Mouse (Mus musculus) kidney, embryonic 16.5 days (tissue): ENCODE results near the gene Sptbn1. TPM values are rescaled to one million over a fixed set of nuclear protein-coding genes. Genes with fewer than 3 reads are reported as not detected.

Experiments
- ATAC-seq: fragments of 200-750 bp; cut with Nextera tagmentation; 2 replicates; pipeline ENCODE4 v1.8.0; 2017; ENCODE audit warnings: moderate TSS enrichment; ENCODE audit not compliant: low FRiP score, low TSS enrichment
- H3K27ac ChIP-seq: fragments of 300-500 bp; sonication (generic); 2 replicates; pipeline ENCODE4 v1.5.1; 2014; ENCODE audit warnings: low read length
- H3K27me3 ChIP-seq: fragments of 300-500 bp; sonication (generic); 2 replicates; pipeline ENCODE4 v1.6.1; 2014; ENCODE audit warnings: low read length, control low read depth, mixed read lengths; ENCODE audit not compliant: insufficient read depth
- H3K36me3 ChIP-seq: fragments of 300-500 bp; sonication (generic); 2 replicates; pipeline ENCODE4 v1.6.1; 2014; ENCODE audit warnings: low read length, control low read depth, mixed read lengths; ENCODE audit not compliant: insufficient read depth
- H3K4me1 ChIP-seq: fragments of 300-500 bp; sonication (generic); 2 replicates; pipeline ENCODE4 v1.6.1; 2014; ENCODE audit warnings: low read length, control low read depth, mixed read lengths; ENCODE audit not compliant: insufficient read depth
- H3K4me2 ChIP-seq: fragments of 300-500 bp; sonication (generic); replicated peaks from 2 replicates; pipeline ENCODE4 v1.6.1; 2014; ENCODE audit warnings: low read depth, low read length
- H3K4me3 ChIP-seq: fragments of 300-500 bp; sonication (generic); 2 replicates; pipeline ENCODE4 v1.5.1; 2014; ENCODE audit warnings: mild to moderate bottlenecking, low read length
- H3K9ac ChIP-seq: fragments of 300-500 bp; sonication (generic); replicated peaks from 2 replicates; pipeline ENCODE4 v1.6.1; 2014; ENCODE audit warnings: low read length
- H3K9me3 ChIP-seq: fragments of 300-500 bp; sonication (generic); 2 replicates; pipeline ENCODE4 v1.6.1; 2016; ENCODE audit warnings: low read length, control low read depth
- WGBS: fragments of 180-500 bp; shearing (Covaris S2); extraction: QIAGEN DNeasy Blood & Tissue Kit; methylation state at CpG from one replicate; pipeline ENCODE4 v1.1.7; 2014; 5-methylcytosine and 5-hydroxymethylcytosine counted together
- polyA plus RNA-seq: library from polyadenylated mRNA; unstranded; fragments of >200 nt; fragmentation: Nextera tagmentation; extraction: Ambion mirVana; gene quantifications from 2 replicates; pipeline ENCODE4 v1.2.1, GENCODE M21; 2015

Gene Sptbn1
- polyA plus RNA-seq, 1 experiment from 2014 or later: 119 TPM

DNA sequence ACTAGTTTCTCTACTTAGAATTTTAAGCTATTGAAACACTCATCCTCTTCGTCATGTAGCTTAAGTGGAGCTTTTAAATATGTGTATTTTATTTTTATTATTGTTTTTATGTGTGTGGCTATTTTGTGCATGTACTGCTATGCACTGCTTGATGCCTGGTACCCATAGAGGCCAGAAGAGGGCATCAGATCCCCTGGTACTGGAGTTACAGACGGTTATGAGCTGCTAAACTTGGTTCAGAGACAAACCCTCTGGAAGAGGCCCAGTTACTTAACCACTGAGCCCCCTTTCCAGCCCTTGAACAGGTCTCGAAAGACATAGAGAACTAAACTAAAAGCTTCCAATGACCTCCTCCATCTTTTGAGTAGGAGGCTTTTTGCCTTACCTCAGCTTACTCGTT, 30.0 kb downstream of the Sptbn1 start:
- no peak overlapping the region for H3K4me3 ChIP-seq
- no peak overlapping the region for H3K9ac ChIP-seq
- peaks cover 2% of the 10 kb centered on the region; the same call in 1 of the 2 replicates for H3K4me1 ChIP-seq
- no peaks in the 10 kb centered on the region for H3K27me3 ChIP-seq
- no peak overlapping the region for H3K27ac ChIP-seq
- no peaks in the 10 kb centered on the region for H3K9me3 ChIP-seq
- H3K36me3 ChIP-seq: peaks cover 6% of the 10 kb centered on the region; the same call in 1 of the 2 replicates
- H3K4me2 ChIP-seq: no peak overlapping the region
- ATAC-seq: 0 out of 2 replicates have a peak, but pooled peaks have one; percentile 46
- 75% methylated on average over 4 of the region's 4 CpGs for WGBS

DNA sequence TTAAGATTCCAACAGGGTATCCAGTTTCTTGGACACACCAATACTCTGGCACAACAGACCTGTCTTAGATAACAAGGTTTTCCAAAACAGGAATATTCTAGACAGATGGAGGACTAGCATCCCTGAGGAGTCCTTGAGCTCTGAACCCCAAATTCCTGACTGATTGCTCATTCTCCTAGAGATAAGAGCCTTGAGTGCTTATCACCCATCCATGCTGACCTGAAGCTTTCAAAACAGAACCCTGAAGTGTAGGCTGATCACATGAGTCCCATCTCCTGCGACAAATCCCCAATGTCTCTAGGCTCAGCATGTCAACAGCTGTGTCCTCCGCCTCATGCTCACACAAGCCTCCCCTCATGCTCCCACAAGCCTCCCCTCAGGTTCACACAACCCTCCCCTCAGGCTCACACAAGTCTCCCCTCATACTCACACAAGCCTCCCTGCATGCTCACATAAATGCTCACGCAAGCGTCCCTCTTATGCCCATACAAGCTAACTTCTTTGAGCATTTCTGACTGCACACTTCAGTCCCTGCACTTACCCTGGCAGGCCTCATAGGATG, 31.2 kb downstream of the Sptbn1 start:
- H3K9me3 ChIP-seq: no peaks in the 10 kb centered on the region
- no peak for ATAC-seq
- H3K4me1 ChIP-seq: peaks cover 4% of the 10 kb centered on the region
- peaks cover 6% of the 10 kb centered on the region; the same call in 1 of the 2 replicates for H3K36me3 ChIP-seq
- no peak overlapping the region for H3K9ac ChIP-seq
- H3K27me3 ChIP-seq: no peaks in the 10 kb centered on the region
- H3K4me3 ChIP-seq: no peak overlapping the region
- WGBS: 89% methylated on average over 4 of the region's 4 CpGs
- H3K27ac ChIP-seq: no peak overlapping the region
- H3K4me2 ChIP-seq: no peak overlapping the region

DNA sequence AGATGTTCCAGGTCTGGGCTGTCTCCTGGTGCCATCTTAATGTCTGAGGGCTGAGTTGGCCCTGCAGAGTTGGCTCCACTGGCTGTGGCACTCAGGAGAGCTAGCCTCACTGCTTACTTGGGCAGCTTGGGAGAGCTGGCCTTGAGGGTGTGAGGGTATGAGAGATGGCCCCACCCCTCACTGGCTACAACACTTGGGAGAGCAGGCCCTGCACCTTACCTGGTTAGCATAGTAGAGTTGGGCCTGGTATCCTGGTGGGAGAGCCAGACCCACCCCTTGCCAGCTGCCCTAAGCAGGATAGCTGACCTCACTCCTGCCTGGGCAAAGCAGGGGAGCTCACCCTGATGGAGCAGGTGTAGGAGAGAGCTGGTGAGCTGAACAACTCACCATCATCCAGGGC, 32.3 kb downstream of the Sptbn1 start:
- Histone ChIP-seq H3K27ac (no peak overlapping the region), H3K4me1 (peaks cover 15% of the 10 kb centered on the region), H3K27me3 (no peaks in the 10 kb centered on the region), H3K36me3 (peaks cover 6% of the 10 kb centered on the region; the same call in 1 of the 2 replicates), H3K9me3 (no peaks in the 10 kb centered on the region), H3K4me2 (no peak overlapping the region), H3K4me3 (no peak overlapping the region), H3K9ac (no peak overlapping the region)
- peak; percentile 49; the same call in 1 of the 2 replicates for ATAC-seq

DNA sequence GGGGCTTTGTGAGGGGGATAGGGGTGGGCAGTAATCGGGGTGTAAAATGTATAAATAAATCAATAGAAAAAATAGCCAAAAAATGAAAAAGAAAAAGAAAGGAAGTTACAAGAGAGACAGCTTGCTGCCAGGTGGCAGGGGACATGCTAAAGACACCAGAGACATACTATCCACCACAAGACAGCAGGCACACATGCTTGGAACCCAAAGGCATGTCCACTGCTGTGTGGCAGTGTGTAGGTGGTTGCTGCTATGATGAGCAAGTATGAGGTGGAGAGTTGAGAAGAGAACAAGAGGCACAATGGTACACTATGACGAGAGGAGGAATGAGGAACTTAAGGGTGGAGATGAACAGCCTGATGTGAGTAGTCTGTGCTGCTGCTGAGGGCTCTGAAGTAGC, 32.8 kb downstream of the Sptbn1 start:
- Histone ChIP-seq H3K4me3 (no peak overlapping the region), H3K27ac (no peak overlapping the region), H3K9me3 (no peaks in the 10 kb centered on the region), H3K36me3 (peaks cover 6% of the 10 kb centered on the region; the same call in 1 of the 2 replicates), H3K4me1 (peaks cover 19% of the 10 kb centered on the region), H3K4me2 (no peak overlapping the region), H3K27me3 (no peaks in the 10 kb centered on the region), H3K9ac (no peak overlapping the region)
- WGBS: 97% methylated on average over 2 of the region's 2 CpGs
- no peak for ATAC-seq

DNA sequence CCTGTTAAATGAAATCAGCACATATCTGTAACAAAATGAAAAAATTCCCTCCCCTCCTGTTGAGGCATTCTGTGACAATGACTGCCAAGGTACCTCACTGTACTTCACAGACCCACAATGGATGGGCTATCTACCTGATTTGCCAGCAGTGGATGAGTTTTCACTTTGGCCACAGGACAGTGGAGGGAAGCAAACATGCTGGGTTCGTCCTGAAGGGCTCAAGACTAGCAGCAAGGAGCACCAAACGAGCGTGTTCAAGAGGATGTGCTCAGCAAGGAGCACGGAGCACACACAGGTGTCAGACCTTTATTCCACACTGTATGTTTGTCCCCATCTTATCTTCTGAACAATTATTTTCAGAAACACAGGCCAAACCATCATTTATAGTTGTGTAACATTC, 34.0 kb downstream of the Sptbn1 start:
- no peak for ATAC-seq
- Histone ChIP-seq H3K9me3 (no peaks in the 10 kb centered on the region), H3K4me1 (peaks cover 21% of the 10 kb centered on the region), H3K27ac (no peak overlapping the region), H3K4me3 (no peak overlapping the region), H3K9ac (no peak overlapping the region), H3K27me3 (no peaks in the 10 kb centered on the region), H3K36me3 (peaks cover 6% of the 10 kb centered on the region; the same call in 1 of the 2 replicates), H3K4me2 (no peak overlapping the region)
- WGBS: 91% methylated on average over 4 of the region's 4 CpGs

DNA sequence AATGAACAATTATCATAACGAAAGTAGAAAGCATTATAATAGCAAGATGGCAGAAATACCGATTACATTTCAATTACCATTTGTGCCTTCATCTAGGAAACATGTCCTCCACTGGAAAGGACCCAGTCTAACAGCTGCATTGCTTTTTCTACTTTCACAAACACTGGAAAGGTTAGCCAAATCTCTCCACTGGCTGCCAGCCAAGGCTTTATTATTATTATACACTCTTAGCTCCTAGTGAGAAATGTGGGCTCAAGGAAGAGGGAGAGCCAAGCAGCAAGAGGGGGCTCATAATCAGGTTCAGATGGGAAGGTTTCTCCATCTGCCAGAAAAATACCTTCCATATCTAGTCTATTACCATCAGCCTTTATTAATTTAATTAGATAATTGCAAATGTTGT, 35.9 kb downstream of the Sptbn1 start:
- no peaks in the 10 kb centered on the region for H3K27me3 ChIP-seq
- peaks cover 6% of the 10 kb centered on the region; the same call in 1 of the 2 replicates for H3K36me3 ChIP-seq
- no peaks in the 10 kb centered on the region for H3K9me3 ChIP-seq
- H3K4me2 ChIP-seq: no peak overlapping the region
- H3K4me3 ChIP-seq: no peak overlapping the region
- no peak for ATAC-seq
- H3K4me1 ChIP-seq: peaks cover 21% of the 10 kb centered on the region
- no peak overlapping the region for H3K27ac ChIP-seq
- no peak overlapping the region for H3K9ac ChIP-seq
- 65% methylated on average over 2 of the region's 2 CpGs for WGBS

DNA sequence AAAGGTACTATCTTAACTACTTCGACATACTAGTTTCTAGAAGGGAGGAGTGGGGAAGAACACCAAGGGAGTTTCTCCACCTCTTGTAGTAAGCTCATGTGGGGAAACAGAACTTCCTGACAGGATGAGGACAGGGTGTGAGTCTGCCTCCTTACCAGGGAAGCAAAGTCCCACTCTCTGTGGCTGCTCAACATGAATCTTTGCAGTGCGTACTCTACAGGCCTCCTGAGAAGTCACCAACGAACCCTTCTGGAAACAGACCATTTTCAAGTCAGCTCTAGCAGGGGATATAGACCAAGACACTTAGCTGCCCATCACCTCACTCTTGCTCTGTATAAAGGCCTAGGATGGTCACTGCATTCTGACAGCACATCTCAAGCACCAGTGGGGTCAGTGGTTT, 36.6 kb downstream of the Sptbn1 start:
- Histone ChIP-seq H3K4me1 (peaks cover 21% of the 10 kb centered on the region), H3K27ac (peak overlapping the region; percentile 91; the same call in 1 of the 2 replicates), H3K4me2 (no peak overlapping the region), H3K9ac (no peak overlapping the region), H3K9me3 (no peaks in the 10 kb centered on the region), H3K36me3 (peaks cover 6% of the 10 kb centered on the region; the same call in 1 of the 2 replicates), H3K4me3 (no peak overlapping the region), H3K27me3 (no peaks in the 10 kb centered on the region)
- 80% methylated on average over 3 of the region's 3 CpGs for WGBS
- no peak for ATAC-seq

DNA sequence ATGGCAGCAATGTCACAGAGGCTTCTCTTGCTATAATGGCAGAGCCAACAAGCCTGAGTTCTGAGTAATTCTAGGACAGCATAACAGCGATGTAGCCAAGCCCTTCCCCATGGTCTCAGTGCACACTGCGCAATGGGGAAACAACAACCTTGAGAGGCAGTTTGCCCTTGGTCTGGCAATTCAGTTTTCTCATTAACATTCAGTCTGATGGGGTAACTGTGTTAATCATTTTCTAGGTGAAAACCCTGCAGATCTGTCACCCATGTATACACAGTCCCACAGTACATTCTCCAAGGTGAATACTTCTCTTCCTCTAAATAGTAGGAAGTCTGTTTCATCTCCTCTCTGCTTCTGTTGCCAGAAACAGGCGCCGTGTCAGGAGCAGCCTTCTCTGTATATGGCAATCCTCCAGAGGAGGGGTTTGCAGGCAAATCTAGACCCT, 37.6 kb downstream of the Sptbn1 start:
- H3K9me3 ChIP-seq: no peaks in the 10 kb centered on the region
- WGBS: 53% methylated on average over 4 of the region's 4 CpGs

DNA sequence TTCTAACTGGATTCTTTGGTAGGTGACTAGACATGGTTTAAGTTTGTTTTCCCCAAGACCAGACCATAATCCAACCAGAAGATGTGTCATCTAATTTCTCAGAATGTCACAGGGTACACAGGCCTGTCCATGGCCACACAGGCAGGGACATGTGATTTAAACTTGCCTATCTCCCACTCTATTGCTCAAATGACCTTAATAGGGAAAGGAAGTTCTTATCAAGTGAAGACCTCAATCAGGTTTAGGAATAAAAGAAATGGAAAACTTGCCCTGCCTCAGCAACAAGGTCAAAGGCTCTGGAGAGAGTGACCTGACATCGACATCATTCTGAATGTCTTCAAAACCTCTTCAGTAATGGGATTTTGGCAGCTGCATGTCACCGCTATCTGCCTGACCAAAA, 41.2 kb downstream of the Sptbn1 start:
- Histone ChIP-seq H3K9me3 (no peaks in the 10 kb centered on the region), H3K4me2 (no peak overlapping the region), H3K4me1 (peaks cover 33% of the 10 kb centered on the region), H3K27me3 (no peaks in the 10 kb centered on the region), H3K27ac (no peak overlapping the region), H3K36me3 (no peaks in the 10 kb centered on the region), H3K9ac (no peak overlapping the region), H3K4me3 (no peak overlapping the region)
- no peak for ATAC-seq
- 88% methylated on average over 2 of the region's 2 CpGs for WGBS

More for the DNA sequence above, 37.6 kb downstream of the Sptbn1 start:
- Histone ChIP-seq H3K4me1 (peaks cover 27% of the 10 kb centered on the region), H3K27ac (peak overlapping the region; percentile 91), H3K4me3 (no peak overlapping the region), H3K36me3 (no peaks in the 10 kb centered on the region), H3K4me2 (0 out of 2 replicates have a peak overlapping the region, but pooled peaks have one; percentile 10), H3K9ac (0 out of 2 replicates have a peak overlapping the region, but pooled peaks have one; percentile 41), H3K27me3 (no peaks in the 10 kb centered on the region)
- ATAC-seq: peak; percentile 93

DNA sequence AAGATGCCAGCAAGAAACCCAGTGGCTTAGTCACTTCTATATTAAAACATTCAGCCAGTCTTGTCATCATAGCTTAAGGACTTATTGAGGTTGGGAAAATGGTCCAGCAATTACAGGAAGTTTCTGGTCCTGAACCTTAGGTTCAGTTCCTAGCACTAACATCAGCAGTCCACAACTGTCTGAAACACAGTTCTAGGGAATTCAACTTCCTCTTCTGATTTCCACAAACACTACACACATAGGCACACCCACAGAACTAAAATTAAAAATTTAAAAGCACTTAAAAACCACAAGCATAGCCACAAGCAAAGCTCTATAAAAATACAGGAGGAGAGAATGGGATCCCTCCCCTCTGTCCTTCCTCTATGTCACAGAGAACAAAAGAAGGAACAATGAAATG, 43.4 kb downstream of the Sptbn1 start:
- no peak for ATAC-seq
- no peaks in the 10 kb centered on the region for H3K9me3 ChIP-seq
- H3K27me3 ChIP-seq: no peaks in the 10 kb centered on the region
- H3K36me3 ChIP-seq: 0 out of 2 replicates have a peak, but pooled peaks cover 3% of the 10 kb centered on the region
- H3K4me1 ChIP-seq: peaks cover 15% of the 10 kb centered on the region
- no peak overlapping the region for H3K27ac ChIP-seq
- H3K4me3 ChIP-seq: no peak overlapping the region
- H3K4me2 ChIP-seq: no peak overlapping the region
- no peak overlapping the region for H3K9ac ChIP-seq
